Mouse (Mus musculus) MEL (cell line): ENCODE data around the gene Mthfd1l.

Experiments used
- CTCF ChIP-seq, 3 experiments: IDR thresholded peaks in 2 of 3; conservative IDR thresholded peaks in 1 of 3; 2 replicates each; pipeline ENCODE4 v1.5.1; 2011 to 2012; ENCODE audit warnings: low read length in 3 of 3, low read depth in 2 of 3, mild to moderate bottlenecking in 2 of 3, improper control_type of control experiment in 1 of 3, inconsistent platforms in 1 of 3, mixed read lengths in 1 of 3, moderate library complexity in 1 of 3; ENCODE audit not compliant: control insufficient read depth in 1 of 3, insufficient read depth in 1 of 3, poor library complexity in 1 of 3, severe bottlenecking in 1 of 3
- EP300 ChIP-seq, 2 experiments: IDR thresholded peaks; 2 replicates each; pipeline ENCODE4 v1.6.1; 2011; ENCODE audit warnings: improper control_type of control experiment in 2 of 2, low read length in 2 of 2, low read depth in 1 of 2, mild to moderate bottlenecking in 1 of 2
- GATA1 ChIP-seq: IDR thresholded peaks from 2 replicates; pipeline ENCODE4 v1.6.1; 2011; ENCODE audit warnings: low read depth, low read length, improper control_type of control experiment
- MAZ ChIP-seq: IDR thresholded peaks from 2 replicates; pipeline ENCODE4 v1.6.1; 2012; ENCODE audit warnings: low read depth, mild to moderate bottlenecking, inconsistent platforms, low read length, improper control_type of control experiment
- MYC ChIP-seq: IDR thresholded peaks from 2 replicates; pipeline ENCODE4 v1.6.1; 2011; ENCODE audit warnings: low read depth, mild to moderate bottlenecking, low read length, improper control_type of control experiment, moderate library complexity
- TCF12 ChIP-seq: IDR thresholded peaks from 2 replicates; pipeline ENCODE4 v1.6.1; 2014; ENCODE audit warnings: low read depth, mild to moderate bottlenecking, inconsistent platforms, low read length, improper control_type of control experiment, moderate library complexity
- ZC3H11A ChIP-seq: IDR thresholded peaks from 2 replicates; pipeline ENCODE4 v1.6.1; 2012; ENCODE audit warnings: low read depth, mild to moderate bottlenecking, inconsistent platforms, low read length, improper control_type of control experiment
- ZNF384 ChIP-seq: IDR thresholded peaks from 2 replicates; pipeline ENCODE4 v1.6.1; 2012; ENCODE audit warnings: low read depth, mild to moderate bottlenecking, inconsistent platforms, low read length, improper control_type of control experiment

- no peak for TF ChIP-seq CTCF (IDR thresholded peaks at IDR 0.05 in 2 of 3, conservative IDR thresholded peaks at IDR 0.05 in 1 of 3; ENCODE audit: control insufficient read depth in 1 of 3, insufficient read depth in 1 of 3, low read depth in 2 of 3, low read length in 3 of 3, poor library complexity in 1 of 3, severe bottlenecking in 1 of 3)
- TF ChIP-seq MAZ = no peak
- no peak for TF ChIP-seq MYC
- no peak for TF ChIP-seq ZC3H11A
- TF ChIP-seq ZNF384 = no peak
- TF ChIP-seq EP300 (IDR thresholded peaks at IDR 0.05; ENCODE audit: low read depth in 1 of 2, low read length in 2 of 2) = no peak
- no peak for TF ChIP-seq GATA1
- no peak for TF ChIP-seq TCF12
These were observed 7.3 kb downstream of the Mthfd1l start for GRCm38 (mm10) chr10:3980231-3980630.
